ENCODE assay signal across 14 mouse cellular contexts in genomic region chr11:114874226-114875145, GRCm38 (mm10). TPM values are rescaled to one million over a fixed set of nuclear protein-coding genes. Genes with fewer than 3 reads are reported as not detected.
DNase-seq lines count a peak whose midpoint lies in the region; ATAC-seq lines count a peak whose summit lies in the region.
"Had no signal": no experiment of that assay in that cellular context is flagged by ENCODE, and none has a peak within 500 bp of the region (broad histone marks: within the 10 kb centered on the region; RNA-seq: fewer than 3 reads in every experiment).

No protein-coding gene starts in this region.

- 49% methylated on average over 9 of the region's 9 CpGs for WGBS in hindbrain, embryonic 11.5 days
- 58% methylated on average over 9 of the region's 9 CpGs for WGBS in hindbrain, embryonic 12.5 days
- 63% methylated on average over 9 of the region's 9 CpGs for WGBS in midbrain, embryonic 13.5 days
- 66% methylated on average over 9 of the region's 9 CpGs for WGBS in midbrain, embryonic 16.5 days
- WGBS in embryonic facial prominence, embryonic 10.5 days: 50% methylated on average over 9 of the region's 9 CpGs
- 53% methylated on average over 9 of the region's 9 CpGs for WGBS in limb, embryonic 12.5 days

- no peak for ATAC-seq in hindbrain, embryonic 11.5 days (ENCODE audit: low FRiP score)
- no peak; the same call in 1 of the 2 replicates for ATAC-seq in hindbrain, embryonic 12.5 days (ENCODE audit: low FRiP score)
- ATAC-seq in midbrain, embryonic 13.5 days: peak; percentile 17; the same call in 1 of the 2 replicates
- ATAC-seq in midbrain, embryonic 16.5 days: no peak
- no peak for ATAC-seq in limb, embryonic 12.5 days (ENCODE audit: insufficient number of reproducible peaks, insufficient read depth, low FRiP score, low TSS enrichment, low read depth)
- ATAC-seq: forebrain, embryonic 14.5 days; intestine, postnatal 0 days had no signal

- H3K9ac ChIP-seq in hindbrain, embryonic 11.5 days (ENCODE audit: low read depth, low read length): no peak overlapping the region
- no peak overlapping the region for H3K9ac ChIP-seq in hindbrain, embryonic 12.5 days
- no peak overlapping the region for H3K9ac ChIP-seq in midbrain, embryonic 13.5 days (replicated peaks)
- H3K9ac ChIP-seq in midbrain, embryonic 16.5 days (ENCODE audit: low read depth, low read length): no peak overlapping the region
- H3K9ac ChIP-seq in limb, embryonic 12.5 days (replicated peaks): 0 out of 2 replicates have a peak overlapping the region, but pooled peaks have one; percentile 18
- H3K9ac ChIP-seq: hindbrain, embryonic 13.5 days had no signal

- H3K27me3 ChIP-seq in hindbrain, embryonic 11.5 days (ENCODE audit: control insufficient read depth, insufficient read depth, low read length): no peaks in the 10 kb centered on the region
- H3K27me3 ChIP-seq in hindbrain, embryonic 12.5 days: no peaks in the 10 kb centered on the region
- no peaks in the 10 kb centered on the region for H3K27me3 ChIP-seq in midbrain, embryonic 13.5 days
- H3K27me3 ChIP-seq in midbrain, embryonic 16.5 days (ENCODE audit: control insufficient read depth, insufficient read depth, low read depth, low read length): no peaks in the 10 kb centered on the region; the same call in 1 of the 2 replicates
- H3K27me3 ChIP-seq in embryonic facial prominence, embryonic 10.5 days (replicated peaks; ENCODE audit: low read depth, poor library complexity, severe bottlenecking): no peaks in the 10 kb centered on the region
- H3K27me3 ChIP-seq in limb, embryonic 12.5 days: no peaks in the 10 kb centered on the region
- H3K27me3 ChIP-seq: CH12.LX; limb, embryonic 13.5 days had no signal

- no peak overlapping the region for H3K4me3 ChIP-seq in hindbrain, embryonic 11.5 days (ENCODE audit: low read depth, low read length)
- no peak overlapping the region for H3K4me3 ChIP-seq in hindbrain, embryonic 12.5 days
- H3K4me3 ChIP-seq in midbrain, embryonic 13.5 days (replicated peaks): no peak overlapping the region
- H3K4me3 ChIP-seq in midbrain, embryonic 16.5 days (ENCODE audit: low read depth, low read length): no peak overlapping the region
- no peak overlapping the region for H3K4me3 ChIP-seq in embryonic facial prominence, embryonic 10.5 days
- H3K4me3 ChIP-seq in limb, embryonic 12.5 days (replicated peaks): no peak overlapping the region
- H3K4me3 ChIP-seq: hindbrain, embryonic 13.5 days; limb, embryonic 13.5 days had no signal

- H3K9me3 ChIP-seq in hindbrain, embryonic 11.5 days (ENCODE audit: control insufficient read depth, low read length): no peaks in the 10 kb centered on the region
- no peaks in the 10 kb centered on the region for H3K9me3 ChIP-seq in hindbrain, embryonic 12.5 days (replicated peaks)
- no peaks in the 10 kb centered on the region for H3K9me3 ChIP-seq in midbrain, embryonic 13.5 days
- no peaks in the 10 kb centered on the region for H3K9me3 ChIP-seq in midbrain, embryonic 16.5 days (replicated peaks; ENCODE audit: control insufficient read depth, low read length, poor library complexity, severe bottlenecking)
- no peaks in the 10 kb centered on the region for H3K9me3 ChIP-seq in embryonic facial prominence, embryonic 10.5 days
- H3K9me3 ChIP-seq in limb, embryonic 12.5 days: no peaks in the 10 kb centered on the region
- H3K9me3 ChIP-seq: hindbrain, embryonic 13.5 days; limb, embryonic 13.5 days had no signal

- no peak overlapping the region for H3K27ac ChIP-seq in hindbrain, embryonic 11.5 days (ENCODE audit: low read depth, low read length)
- H3K27ac ChIP-seq in hindbrain, embryonic 12.5 days: no peak overlapping the region
- H3K27ac ChIP-seq in midbrain, embryonic 13.5 days: no peak overlapping the region
- H3K27ac ChIP-seq in midbrain, embryonic 16.5 days (ENCODE audit: low read length): no peak overlapping the region
- peak overlapping the region; percentile 59 for H3K27ac ChIP-seq in embryonic facial prominence, embryonic 10.5 days (replicated peaks)
- no peak overlapping the region for H3K27ac ChIP-seq in limb, embryonic 12.5 days
- H3K27ac ChIP-seq: hindbrain, embryonic 13.5 days; limb, embryonic 13.5 days had no signal

- H3K4me2 ChIP-seq in hindbrain, embryonic 11.5 days (replicated peaks; ENCODE audit: low read depth, low read length): no peak overlapping the region
- H3K4me2 ChIP-seq in hindbrain, embryonic 12.5 days (replicated peaks): no peak overlapping the region
- no peak overlapping the region for H3K4me2 ChIP-seq in midbrain, embryonic 13.5 days (replicated peaks)
- H3K4me2 ChIP-seq in midbrain, embryonic 16.5 days (ENCODE audit: low read length): no peak overlapping the region
- no peak overlapping the region for H3K4me2 ChIP-seq in limb, embryonic 12.5 days
- H3K4me2 ChIP-seq: hindbrain, embryonic 13.5 days had no signal

- peaks cover 13% of the 10 kb centered on the region for H3K4me1 ChIP-seq in hindbrain, embryonic 11.5 days (replicated peaks; ENCODE audit: control insufficient read depth, insufficient read depth, low read length)
- peaks cover 33% of the 10 kb centered on the region for H3K4me1 ChIP-seq in hindbrain, embryonic 12.5 days
- H3K4me1 ChIP-seq in midbrain, embryonic 13.5 days (replicated peaks): peaks cover 25% of the 10 kb centered on the region
- H3K4me1 ChIP-seq in midbrain, embryonic 16.5 days (ENCODE audit: control insufficient read depth, insufficient read depth, low read length): peaks cover 3% of the 10 kb centered on the region; the same call in 1 of the 2 replicates
- peaks cover 60% of the 10 kb centered on the region for H3K4me1 ChIP-seq in embryonic facial prominence, embryonic 10.5 days
- H3K4me1 ChIP-seq in limb, embryonic 12.5 days (replicated peaks): peaks cover 32% of the 10 kb centered on the region

- peak; percentile 6 for DNase-seq in hindbrain, embryonic 11.5 days (ENCODE audit: low spot score)
- DNase-seq in embryonic facial prominence, embryonic 10.5 days (ENCODE audit: low spot score): no peak
- DNase-seq in lung, postnatal 4 days: no peak
- DNase-seq: lung, adult 2 months; right cerebral cortex, postnatal 4 days had no signal

- no peaks in the 10 kb centered on the region for H3K36me3 ChIP-seq in hindbrain, embryonic 11.5 days (ENCODE audit: control insufficient read depth, insufficient read depth, low read length)
- H3K36me3 ChIP-seq in hindbrain, embryonic 12.5 days: no peaks in the 10 kb centered on the region
- no peaks in the 10 kb centered on the region for H3K36me3 ChIP-seq in midbrain, embryonic 13.5 days
- no peaks in the 10 kb centered on the region for H3K36me3 ChIP-seq in midbrain, embryonic 16.5 days (ENCODE audit: control insufficient read depth, insufficient read depth, low read length)
- peaks cover 34% of the 10 kb centered on the region for H3K36me3 ChIP-seq in embryonic facial prominence, embryonic 10.5 days (replicated peaks)
- peaks cover 36% of the 10 kb centered on the region for H3K36me3 ChIP-seq in limb, embryonic 12.5 days
- H3K36me3 ChIP-seq: hindbrain, embryonic 13.5 days had no signal

RNA-seq across cellular contexts. Expression of gene Cd300a, which starts 15.4 kb away (rescaled TPM):
- polyA plus RNA-seq in hindbrain, embryonic 11.5 days (2014; fragmentation: Nextera tagmentation; extraction: Ambion mirVana): 0.92 and 1.0 TPM in 2 replicates
- 0.79 and 1.1 TPM in 2 replicates for polyA plus RNA-seq in hindbrain, embryonic 12.5 days (2016; fragmentation: Nextera tagmentation; extraction: Ambion mirVana)
- 0.55 and 0.67 TPM in 2 replicates for polyA plus RNA-seq in midbrain, embryonic 13.5 days (2015; fragmentation: Nextera tagmentation; extraction: Ambion mirVana)
- 1.2 and 1.3 TPM in 2 replicates for polyA plus RNA-seq in midbrain, embryonic 16.5 days (2015; fragmentation: Nextera tagmentation; extraction: Ambion mirVana)
- 1.1 and 1.8 TPM in 2 replicates for polyA plus RNA-seq in embryonic facial prominence, embryonic 10.5 days (2016; fragmentation: Nextera tagmentation; extraction: Ambion mirVana)
- polyA plus RNA-seq in limb, embryonic 12.5 days (2016; fragmentation: Nextera tagmentation; extraction: Ambion mirVana): 0.70 and 0.88 TPM in 2 replicates

RNA-seq across cellular contexts. Expression of gene Gprc5c, which starts 23.5 kb away (rescaled TPM):
- 17.7 and 18.3 TPM in 2 replicates for polyA plus RNA-seq in hindbrain, embryonic 11.5 days (2014; fragmentation: Nextera tagmentation; extraction: Ambion mirVana)
- 29.7 and 30.0 TPM in 2 replicates for polyA plus RNA-seq in hindbrain, embryonic 12.5 days (2016; fragmentation: Nextera tagmentation; extraction: Ambion mirVana)
- polyA plus RNA-seq in midbrain, embryonic 13.5 days (2015; fragmentation: Nextera tagmentation; extraction: Ambion mirVana): 5.9 and 7.1 TPM in 2 replicates
- polyA plus RNA-seq in midbrain, embryonic 16.5 days (2015; fragmentation: Nextera tagmentation; extraction: Ambion mirVana): 5.4 and 7.4 TPM in 2 replicates
- polyA plus RNA-seq in embryonic facial prominence, embryonic 10.5 days (2016; fragmentation: Nextera tagmentation; extraction: Ambion mirVana): 62.2 and 62.5 TPM in 2 replicates
- 50.7 and 53.8 TPM in 2 replicates for polyA plus RNA-seq in limb, embryonic 12.5 days (2016; fragmentation: Nextera tagmentation; extraction: Ambion mirVana)

RNA-seq across cellular contexts. Expression of gene Cd300lb, which starts 59.7 kb away (rescaled TPM):
- 0.06 and 0.22 TPM in 2 replicates for polyA plus RNA-seq in hindbrain, embryonic 11.5 days (2014; fragmentation: Nextera tagmentation; extraction: Ambion mirVana)
- not detected in 2 replicates for polyA plus RNA-seq in hindbrain, embryonic 12.5 days (2016; fragmentation: Nextera tagmentation; extraction: Ambion mirVana)
- 0.05 TPM in 1 of 2 replicates, not detected in the other for polyA plus RNA-seq in midbrain, embryonic 13.5 days (2015; fragmentation: Nextera tagmentation; extraction: Ambion mirVana)
- polyA plus RNA-seq in midbrain, embryonic 16.5 days (2015; fragmentation: Nextera tagmentation; extraction: Ambion mirVana): 0.07 TPM in 1 of 2 replicates, not detected in the other
- 0.10 TPM in 1 of 2 replicates, not detected in the other for polyA plus RNA-seq in embryonic facial prominence, embryonic 10.5 days (2016; fragmentation: Nextera tagmentation; extraction: Ambion mirVana)
- not detected in 2 replicates for polyA plus RNA-seq in limb, embryonic 12.5 days (2016; fragmentation: Nextera tagmentation; extraction: Ambion mirVana)
- polyA plus RNA-seq: forebrain, embryonic 14.5 days; hindbrain, embryonic 13.5 days had no signal
